Mouse (Mus musculus) right cerebral cortex, postnatal 36 days (tissue): ENCODE results near the gene Rbfox1.
A peak's percentile ranks its signal among the peaks of the same experiment; 100 is the strongest.

Experiments
- DNase-seq, 2 experiments: peaks; one replicate each; pipeline ENCODE4 v3.0.0; 2022; ENCODE audit warnings: low spot score in 2 of 2, mixed read lengths in 1 of 2

Rbfox1 gene

GRCm38 (mm10) chr16:5992045-5993011 is 107.2 kb downstream of the Rbfox1 start:
- DNase-seq, result peak in 1 of 2 experiments; percentile 15

- DNase-seq, result peak in 1 of 2 experiments; percentile 15
These were observed 112.0 kb downstream of the Rbfox1 start for GRCm38 (mm10) chr16:5997136-5997535.

- DNase-seq, result no peak
These were observed 112.5 kb downstream of the Rbfox1 start for GRCm38 (mm10) chr16:5997651-5998050.

GRCm38 (mm10) chr16:6000016-6000415 is 114.9 kb downstream of the Rbfox1 start:
- no peak for DNase-seq

GRCm38 (mm10) chr16:6006996-6007395 is 121.8 kb downstream of the Rbfox1 start:
- no peak for DNase-seq

- DNase-seq, result no peak
These were observed 127.7 kb downstream of the Rbfox1 start for GRCm38 (mm10) chr16:6012853-6013252.

- peak; percentile 84 to 87 for DNase-seq
These were observed 133.5 kb downstream of the Rbfox1 start for GRCm38 (mm10) chr16:6018639-6019038.

- no peak for DNase-seq
These were observed 134.2 kb downstream of the Rbfox1 start for GRCm38 (mm10) chr16:6019361-6019760.

- no peak for DNase-seq
These were observed 146.1 kb downstream of the Rbfox1 start for GRCm38 (mm10) chr16:6031280-6031679.

GRCm38 (mm10) chr16:6032563-6032962 is 147.4 kb downstream of the Rbfox1 start:
- no peak for DNase-seq

- DNase-seq, result no peak
These were observed 149.7 kb downstream of the Rbfox1 start for GRCm38 (mm10) chr16:6034876-6035275.

- peak in 1 of 2 experiments; percentile 30 for DNase-seq
These were observed 151.9 kb downstream of the Rbfox1 start for GRCm38 (mm10) chr16:6037009-6037408.

- DNase-seq, result peak; percentile 30 to 59
These were observed 157.6 kb downstream of the Rbfox1 start for GRCm38 (mm10) chr16:6042766-6043165.

GRCm38 (mm10) chr16:6048601-6049000 is 163.4 kb downstream of the Rbfox1 start:
- no peak for DNase-seq

- no peak for DNase-seq
These were observed 177.3 kb downstream of the Rbfox1 start for GRCm38 (mm10) chr16:6062495-6062894.

- DNase-seq, result no peak
These were observed 180.3 kb downstream of the Rbfox1 start for GRCm38 (mm10) chr16:6065481-6065880.

- DNase-seq, result peak in 1 of 2 experiments; percentile 11
These were observed 190.4 kb downstream of the Rbfox1 start for GRCm38 (mm10) chr16:6075442-6076050.

- no peak for DNase-seq
These were observed 193.9 kb downstream of the Rbfox1 start for GRCm38 (mm10) chr16:6079017-6079416.

- no peak for DNase-seq
These were observed 199.7 kb downstream of the Rbfox1 start for GRCm38 (mm10) chr16:6084701-6085365.

- DNase-seq, result no peak
These were observed 201.0 kb downstream of the Rbfox1 start for GRCm38 (mm10) chr16:6086200-6086599.

- no peak for DNase-seq
These were observed 206.4 kb downstream of the Rbfox1 start for GRCm38 (mm10) chr16:6091326-6092123.
